Mouse (Mus musculus) heart, embryonic 14.5 days (tissue): Measurements from ENCODE around the gene Ttc28. TPM values are rescaled to one million over a fixed set of nuclear protein-coding genes. Genes with fewer than 3 reads are reported as not detected.

ENCODE experiments used
- ATAC-seq: fragments of 200-750 bp; cut with Nextera tagmentation; 2 replicates; pipeline ENCODE4 v1.8.0; 2017; ENCODE audit warnings: low read depth, moderate TSS enrichment; ENCODE audit not compliant: insufficient number of reproducible peaks, insufficient read depth, low FRiP score
- H3K27ac ChIP-seq, 2 experiments: fragments of 200-500 bp in 1 of 2; fragments of 300-500 bp in 1 of 2; sonication (generic) in 1 of 2; replicated peaks in 1 of 2; 2 replicates each; pipeline ENCODE4 v1.5.1; 2012 to 2014; ENCODE audit warnings: low read depth in 2 of 2, low read length in 2 of 2, control low read depth in 1 of 2, mild to moderate bottlenecking in 1 of 2, mixed read lengths in 1 of 2; ENCODE audit not compliant: control insufficient read depth in 1 of 2, insufficient read depth in 1 of 2
- H3K27me3 ChIP-seq: fragments of 300-500 bp; sonication (generic); 2 replicates; pipeline ENCODE4 v1.6.1; 2014; ENCODE audit warnings: mild to moderate bottlenecking, low read length, control low read depth; ENCODE audit not compliant: control insufficient read depth, insufficient read depth
- H3K36me3 ChIP-seq: fragments of 300-500 bp; sonication (generic); 2 replicates; pipeline ENCODE4 v1.6.1; 2014; ENCODE audit warnings: mild to moderate bottlenecking, control low read depth, low read length, mixed read lengths; ENCODE audit not compliant: control insufficient read depth, insufficient read depth
- H3K4me1 ChIP-seq, 2 experiments: fragments of 200-500 bp in 1 of 2; fragments of 300-500 bp in 1 of 2; sonication (generic) in 1 of 2; 2 replicates each; pipeline ENCODE4 v1.6.1; 2012 to 2014; ENCODE audit warnings: low read length in 2 of 2, control low read depth in 1 of 2, mixed read lengths in 1 of 2; ENCODE audit not compliant: control insufficient read depth in 2 of 2, insufficient read depth in 2 of 2
- H3K4me2 ChIP-seq: fragments of 300-500 bp; sonication (generic); 2 replicates; pipeline ENCODE4 v1.6.1; 2014; ENCODE audit warnings: mild to moderate bottlenecking, low read length
- H3K4me3 ChIP-seq, 2 experiments: fragments of 200-500 bp in 1 of 2; fragments of 300-500 bp in 1 of 2; sonication (generic) in 1 of 2; 2 replicates each; pipeline ENCODE4 v1.5.1; 2012 to 2014; ENCODE audit warnings: low read length in 2 of 2, mild to moderate bottlenecking in 2 of 2, control low read depth in 1 of 2, low read depth in 1 of 2, moderate library complexity in 1 of 2; ENCODE audit not compliant: control insufficient read depth in 1 of 2, insufficient read depth in 1 of 2
- H3K9ac ChIP-seq: fragments of 300-500 bp; sonication (generic); 2 replicates; pipeline ENCODE4 v1.6.1; 2014; ENCODE audit warnings: mild to moderate bottlenecking, low read length
- H3K9me3 ChIP-seq: fragments of 300-500 bp; sonication (generic); 2 replicates; pipeline ENCODE4 v1.6.1; 2016; ENCODE audit warnings: low read length, control low read depth; ENCODE audit not compliant: control insufficient read depth
- WGBS: fragments of 180-500 bp; shearing (Covaris S2); extraction: QIAGEN DNeasy Blood & Tissue Kit; methylation state at CpG from one replicate; pipeline ENCODE4 v1.1.7; 2014; 5-methylcytosine and 5-hydroxymethylcytosine counted together
- polyA plus RNA-seq: library from polyadenylated mRNA; unstranded; fragments of >200 nt; fragmentation: Nextera tagmentation; extraction: Ambion mirVana; gene quantifications from 2 replicates; pipeline ENCODE4 v1.2.1, GENCODE M21; 2014

Gene Ttc28
- polyA plus RNA-seq, 1 experiment from 2014 or later = 9.0 TPM

- no peak for ATAC-seq
- no peak overlapping the region for H3K4me3 ChIP-seq
- no peak overlapping the region for H3K27ac ChIP-seq
- no peaks in the 10 kb centered on the region for H3K9me3 ChIP-seq
- no peak overlapping the region for H3K9ac ChIP-seq
- 48% methylated on average over 1 of the region's 1 CpGs for WGBS
- H3K36me3 ChIP-seq = no peaks in the 10 kb centered on the region
- H3K4me2 ChIP-seq = no peak overlapping the region
- H3K4me1 ChIP-seq = peaks cover 24 to 45% of the 10 kb centered on the region in 2 experiments
- peaks cover 4% of the 10 kb centered on the region for H3K27me3 ChIP-seq
Measured at GRCm38 (mm10) chr5:111022940-111023339, 143.3 kb downstream of the Ttc28 start.

GRCm38 (mm10) chr5:111024621-111025020 is 145.0 kb downstream of the Ttc28 start:
- ATAC-seq = no peak

GRCm38 (mm10) chr5:111025476-111025875 is 145.9 kb downstream of the Ttc28 start:
- H3K27me3 ChIP-seq = peaks cover 4% of the 10 kb centered on the region
- no peak for ATAC-seq
- no peak overlapping the region for H3K27ac ChIP-seq
- H3K4me3 ChIP-seq = no peak overlapping the region
- no peak overlapping the region for H3K4me2 ChIP-seq
- H3K9me3 ChIP-seq = no peaks in the 10 kb centered on the region
- 40% methylated on average over 14 of the region's 14 CpGs for WGBS
- H3K36me3 ChIP-seq = no peaks in the 10 kb centered on the region
- 0 out of 2 replicates have a peak overlapping the region, but pooled peaks have one; percentile 13 for H3K9ac ChIP-seq
- H3K4me1 ChIP-seq = peaks cover 24 to 43% of the 10 kb centered on the region in 2 experiments

More at GRCm38 (mm10) chr5:111024621-111025020, 145.0 kb downstream of the Ttc28 start:
- WGBS = 85% methylated on average over 13 of the region's 13 CpGs
- Histone ChIP-seq H3K4me2 (no peak overlapping the region), H3K4me3 (no peak overlapping the region), H3K27ac (no peak overlapping the region), H3K36me3 (no peaks in the 10 kb centered on the region), H3K4me1 (peaks cover 25 to 45% of the 10 kb centered on the region in 2 experiments), H3K27me3 (peaks cover 4% of the 10 kb centered on the region), H3K9ac (no peak overlapping the region), H3K9me3 (no peaks in the 10 kb centered on the region)

- H3K9me3 ChIP-seq = no peaks in the 10 kb centered on the region
- no peak overlapping the region for H3K4me3 ChIP-seq
- 62% methylated on average over 8 of the region's 8 CpGs for WGBS
- no peak overlapping the region for H3K9ac ChIP-seq
- no peak overlapping the region for H3K4me2 ChIP-seq
- H3K27ac ChIP-seq = no peak overlapping the region
- peaks cover 4% of the 10 kb centered on the region; the same call in 1 of the 2 replicates for H3K27me3 ChIP-seq
- ATAC-seq = no peak
- H3K36me3 ChIP-seq = no peaks in the 10 kb centered on the region
- H3K4me1 ChIP-seq = peaks cover 24 to 43% of the 10 kb centered on the region in 2 experiments
Measured at GRCm38 (mm10) chr5:111026209-111026608, 146.6 kb downstream of the Ttc28 start.

GRCm38 (mm10) chr5:111028340-111028739 is 148.7 kb downstream of the Ttc28 start:
- ATAC-seq = no peak

GRCm38 (mm10) chr5:111028952-111029351 is 149.3 kb downstream of the Ttc28 start:
- Histone ChIP-seq H3K27me3 (no peaks in the 10 kb centered on the region; the same call in 1 of the 2 replicates), H3K4me2 (no peak overlapping the region), H3K4me1 (peaks cover 21 to 34% of the 10 kb centered on the region in 2 experiments), H3K27ac (no peak overlapping the region), H3K9me3 (no peaks in the 10 kb centered on the region), H3K36me3 (no peaks in the 10 kb centered on the region), H3K4me3 (no peak overlapping the region), H3K9ac (no peak overlapping the region)
- no peak for ATAC-seq
- WGBS = 84% methylated on average over 9 of the region's 9 CpGs

More at GRCm38 (mm10) chr5:111028340-111028739, 148.7 kb downstream of the Ttc28 start:
- Histone ChIP-seq H3K4me2 (no peak overlapping the region), H3K4me1 (peaks cover 21 to 38% of the 10 kb centered on the region in 2 experiments), H3K36me3 (no peaks in the 10 kb centered on the region), H3K27me3 (peaks cover 4% of the 10 kb centered on the region; the same call in 1 of the 2 replicates), H3K4me3 (no peak overlapping the region), H3K27ac (no peak overlapping the region), H3K9me3 (no peaks in the 10 kb centered on the region), H3K9ac (no peak overlapping the region)
- 53% methylated on average over 4 of the region's 4 CpGs for WGBS

- H3K9me3 ChIP-seq = no peaks in the 10 kb centered on the region
- H3K27ac ChIP-seq = no peak overlapping the region
- ATAC-seq = no peak
- H3K27me3 ChIP-seq = no peaks in the 10 kb centered on the region; the same call in 1 of the 2 replicates
- H3K4me2 ChIP-seq = no peak overlapping the region
- H3K4me3 ChIP-seq = no peak overlapping the region
- 77% methylated on average over 10 of the region's 10 CpGs for WGBS
- H3K36me3 ChIP-seq = no peaks in the 10 kb centered on the region
- H3K9ac ChIP-seq = no peak overlapping the region
- H3K4me1 ChIP-seq = peaks cover 3 to 9% of the 10 kb centered on the region in 2 experiments; a peak in 3 of 4 replicates
Measured at GRCm38 (mm10) chr5:111032687-111033295, 153.2 kb downstream of the Ttc28 start.
